Mouse (Mus musculus) v-Abl transformed pro-B cells (cell line): Measurements from ENCODE around the gene Rfx8.

Source experiments
- in situ Hi-C, 2 experiments: fragments of 400-800 bp; cut with MboI; formaldehyde crosslinking; loops; one replicate each; pipeline ENCODE4 v1.15.1; 2025; ENCODE audit not compliant: unreplicated experiment in 2 of 2

Gene Rfx8

DNA sequence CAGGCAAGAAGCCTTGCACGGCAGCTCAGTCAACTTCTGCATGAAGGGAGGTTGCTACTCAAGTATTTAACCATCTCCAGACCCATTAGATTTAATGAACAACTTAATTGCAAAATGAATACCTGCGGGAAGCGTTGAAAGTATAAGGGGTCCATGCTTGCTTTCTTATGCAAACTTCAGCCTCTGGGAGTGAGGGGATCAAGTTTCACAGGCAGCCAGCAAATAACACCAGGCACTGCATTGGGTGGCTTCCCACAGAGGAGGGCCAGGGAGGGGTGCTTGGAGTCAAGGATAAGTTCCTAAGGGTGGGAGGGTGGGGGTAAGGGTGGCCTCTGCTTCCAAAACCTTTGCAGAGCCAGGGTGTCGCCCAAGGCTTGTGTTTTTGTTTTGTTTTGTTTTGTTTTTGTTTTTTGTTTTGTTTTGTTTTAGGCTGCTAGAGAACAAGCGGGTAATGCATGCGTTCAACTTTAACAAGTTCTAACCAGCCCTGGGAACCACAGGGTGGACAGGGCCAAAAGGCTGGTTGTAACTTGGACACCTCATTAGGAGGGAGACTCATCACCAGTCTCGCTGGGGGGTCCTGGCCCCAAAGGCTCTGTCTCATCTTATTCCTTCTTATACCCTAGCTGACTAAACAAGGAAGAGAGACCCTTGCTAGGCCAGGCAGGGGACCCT is 20.1 kb downstream of the Rfx8 start:
- in situ Hi-C loops = no loop called here

DNA sequence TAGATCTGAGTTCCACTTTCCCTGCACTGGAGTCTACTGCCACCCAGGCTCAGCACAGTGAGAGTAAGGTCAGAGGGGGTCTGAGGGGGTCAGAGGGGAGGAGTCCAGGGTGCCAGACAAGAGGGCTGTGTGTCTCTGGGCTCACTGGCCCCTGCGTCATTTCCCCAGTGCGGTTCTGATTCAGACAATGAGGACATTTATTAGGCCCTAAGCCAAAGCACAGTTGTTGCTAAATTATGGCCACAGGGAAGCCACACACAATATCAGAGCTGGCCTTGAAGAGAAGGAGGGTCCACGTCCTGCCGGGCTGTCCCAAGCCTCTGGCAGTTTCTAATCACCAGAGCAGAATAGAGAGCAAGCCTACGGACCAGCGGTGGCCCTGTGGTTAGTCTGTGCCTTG is 22.3 kb downstream of the Rfx8 start:
- in situ Hi-C loops = loop anchor here in 1 of 2 experiments (25.0 kb wide), 2 partner anchors 414 to 839 kb away; no protein-coding TSS in a partner anchor

GRCm38 (mm10) chr1:39695198-39695597 is 25.6 kb downstream of the Rfx8 start:
- in situ Hi-C loops = loop anchor here in 1 of 2 experiments (25.0 kb wide), 2 partner anchors 417 to 842 kb away; no protein-coding TSS in a partner anchor

DNA sequence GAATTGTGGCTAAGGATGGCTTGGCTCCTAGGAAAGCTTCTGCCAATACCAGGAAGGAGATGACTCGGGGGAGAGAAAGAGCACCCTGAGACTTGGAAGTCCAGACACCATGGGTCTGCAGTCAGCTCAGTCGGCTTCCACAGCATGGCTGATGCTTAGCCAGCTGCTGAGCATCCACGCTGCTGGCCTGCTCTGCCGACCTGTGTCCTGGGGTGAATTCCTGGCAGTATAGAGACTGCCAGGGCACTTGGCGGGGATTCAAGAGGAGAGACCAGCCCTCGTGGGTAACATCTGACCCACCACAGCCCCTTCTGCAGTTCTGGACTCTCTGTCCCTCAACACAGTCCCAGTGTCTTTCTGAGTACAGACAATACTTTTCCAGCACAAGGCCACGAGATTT is 26.0 kb downstream of the Rfx8 start:
- in situ Hi-C loops = loop anchor here in 1 of 2 experiments (25.0 kb wide), 2 partner anchors 418 to 843 kb away; no protein-coding TSS in a partner anchor

- in situ Hi-C loops = loop anchor here in 1 of 2 experiments (25.0 kb wide), 2 partner anchors 420 to 845 kb away; no protein-coding TSS in a partner anchor
Measured at GRCm38 (mm10) chr1:39691974-39692373, 28.8 kb downstream of the Rfx8 start.

- in situ Hi-C loops = loop anchor here in 1 of 2 experiments (25.0 kb wide), 2 partner anchors 421 to 846 kb away; no protein-coding TSS in a partner anchor
Measured at GRCm38 (mm10) chr1:39691061-39691460, 29.7 kb downstream of the Rfx8 start.

DNA sequence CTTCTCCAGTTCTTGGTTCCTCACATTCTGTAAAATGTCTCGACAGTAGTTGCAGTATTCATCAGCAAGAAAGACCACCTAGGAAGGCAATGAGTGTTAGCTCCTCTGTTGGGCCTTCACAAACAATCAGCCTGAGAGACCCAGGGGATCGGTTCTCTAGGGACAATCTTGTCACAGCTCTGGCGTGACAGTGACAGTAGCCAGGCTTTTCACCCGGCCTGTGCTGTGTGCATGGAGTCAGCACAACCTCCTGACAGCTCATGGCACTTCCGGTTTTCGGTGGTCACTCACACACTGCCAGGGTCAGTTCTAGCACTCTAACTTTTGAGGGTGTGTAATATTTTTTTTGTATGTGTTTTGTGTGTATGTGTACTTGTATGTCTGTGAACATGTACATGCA is 32.2 kb downstream of the Rfx8 start:
- in situ Hi-C loops = loop anchor here (5.0 to 25.0 kb wide), 7 partner anchors 249 to 849 kb away; no protein-coding TSS in a partner anchor

GRCm38 (mm10) chr1:39687279-39687678 is 33.5 kb downstream of the Rfx8 start:
- in situ Hi-C loops = loop anchor here (5.0 to 25.0 kb wide), 7 partner anchors 250 to 850 kb away; no protein-coding TSS in a partner anchor

- in situ Hi-C loops = loop anchor here (5.0 to 25.0 kb wide), 7 partner anchors 251 to 851 kb away; no protein-coding TSS in a partner anchor
Measured at GRCm38 (mm10) chr1:39685841-39686240, 35.0 kb downstream of the Rfx8 start.

GRCm38 (mm10) chr1:39681638-39682037 is 39.2 kb downstream of the Rfx8 start:
- in situ Hi-C loops = loop anchor here (5.0 to 25.0 kb wide), 6 partner anchors 154 to 856 kb away; no protein-coding TSS in a partner anchor

DNA sequence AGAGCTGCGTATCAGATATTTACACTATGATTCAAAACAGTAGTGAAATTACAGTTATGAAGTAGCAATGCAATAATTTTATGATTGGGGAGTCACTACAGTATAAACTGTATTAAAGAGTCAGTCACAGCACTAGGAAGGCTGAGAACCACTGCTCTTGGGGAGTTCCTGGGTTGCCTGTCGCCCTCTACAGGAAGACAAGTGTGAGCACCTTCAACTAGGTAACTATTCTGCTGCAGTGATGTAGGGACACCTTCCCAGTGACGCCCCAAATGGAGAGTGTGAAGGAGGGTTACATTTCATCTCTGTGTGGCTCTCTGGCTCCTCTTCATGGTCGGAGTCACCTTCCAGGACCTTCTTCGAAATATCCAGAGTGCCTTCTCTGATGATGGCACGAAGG is 40.3 kb downstream of the Rfx8 start:
- in situ Hi-C loops = loop anchor here (5.0 to 25.0 kb wide), 6 partner anchors 153 to 857 kb away; no protein-coding TSS in a partner anchor

GRCm38 (mm10) chr1:39678883-39679282 is 41.9 kb downstream of the Rfx8 start:
- in situ Hi-C loops = loop anchor here (5.0 to 25.0 kb wide), 4 partner anchors 152 to 858 kb away; no protein-coding TSS in a partner anchor

GRCm38 (mm10) chr1:39676221-39676876 is 44.4 kb downstream of the Rfx8 start:
- in situ Hi-C loops = loop anchor here (5.0 to 25.0 kb wide), 4 partner anchors 149 to 861 kb away; no protein-coding TSS in a partner anchor

GRCm38 (mm10) chr1:39672362-39673105 is 48.3 kb downstream of the Rfx8 start:
- in situ Hi-C loops = no loop called here

DNA sequence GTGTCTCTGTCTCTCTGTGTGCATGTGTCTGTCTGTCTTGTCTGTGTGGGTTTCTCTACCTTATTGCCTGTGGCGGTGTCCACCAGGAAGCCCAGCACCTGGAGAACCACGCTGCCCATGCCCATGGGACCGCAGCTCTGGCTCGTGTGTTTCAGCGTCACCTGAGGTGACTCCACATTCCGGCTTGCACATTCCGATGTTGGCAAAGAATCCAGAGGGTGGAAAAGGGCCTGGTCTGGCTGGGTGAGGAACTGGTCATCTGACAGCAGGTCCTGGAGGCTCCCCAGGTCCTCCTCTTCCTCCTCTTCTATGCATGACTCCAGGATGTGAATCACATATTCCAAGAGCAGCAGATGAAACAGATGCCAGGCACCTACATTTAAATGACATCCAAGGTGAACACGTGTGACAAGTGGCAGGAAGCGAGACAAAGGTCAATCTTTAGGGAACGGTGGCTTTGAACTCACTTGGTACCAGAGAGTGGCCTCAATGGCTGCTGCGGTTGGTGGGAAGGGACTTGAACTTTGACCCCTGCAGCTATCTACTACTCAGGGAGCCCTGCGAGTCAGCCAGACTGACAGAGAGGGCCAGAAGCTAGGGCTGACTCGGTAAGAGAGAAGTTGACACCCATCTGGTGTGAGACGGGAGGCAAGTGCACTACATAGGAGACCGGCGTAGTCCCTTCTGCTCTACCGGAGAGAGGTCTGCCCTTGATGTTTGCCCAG is 50.4 kb downstream of the Rfx8 start:
- in situ Hi-C loops = no loop called here

GRCm38 (mm10) chr1:39666751-39667252 is 54.0 kb downstream of the Rfx8 start:
- in situ Hi-C loops = loop anchor here in 1 of 2 experiments (5.0 kb wide), 1 partner anchor 50 kb away; no protein-coding TSS in a partner anchor

- in situ Hi-C loops = no loop called here
Measured at GRCm38 (mm10) chr1:39664039-39664625, 56.7 kb downstream of the Rfx8 start.

GRCm38 (mm10) chr1:39663050-39663449 is 57.7 kb downstream of the Rfx8 start:
- in situ Hi-C loops = no loop called here

DNA sequence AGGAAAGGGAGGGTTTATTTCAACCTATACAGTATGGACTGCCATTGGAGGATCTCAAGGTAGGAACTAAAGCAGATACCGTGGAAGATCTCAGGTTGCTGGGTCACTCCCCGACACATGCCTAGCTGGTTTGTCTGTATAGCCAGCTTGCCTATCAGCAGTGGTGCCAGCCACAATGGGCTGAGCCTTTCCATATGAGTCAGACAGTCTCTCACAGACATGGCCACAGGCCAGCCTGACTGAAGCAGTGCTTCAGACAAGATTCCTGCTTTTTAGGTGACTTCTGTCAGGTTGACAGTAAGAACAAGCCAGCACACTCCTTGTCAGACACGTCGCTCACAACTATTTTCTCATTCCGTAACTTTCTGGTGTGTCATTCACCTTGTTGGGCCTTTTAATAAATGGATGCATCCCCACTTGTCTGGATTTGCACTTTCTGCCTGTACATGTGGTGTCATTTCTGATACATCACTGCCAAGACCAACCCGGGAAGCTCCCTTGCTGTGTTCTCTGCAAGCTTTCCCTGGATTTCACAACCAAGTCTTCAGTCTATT is 63.7 kb downstream of the Rfx8 start:
- in situ Hi-C loops = no loop called here
